Mouse (Mus musculus) hindlimb bud, embryonic 11.5 days (tissue): ENCODE data around the gene Immp2l.

Experiments
- DNase-seq: peaks from one replicate; pipeline ENCODE4 v3.0.0-alpha.2; 2012; ENCODE audit warnings: low read depth, low spot score; ENCODE audit errors: extremely low spot score

Gene Immp2l

DNA sequence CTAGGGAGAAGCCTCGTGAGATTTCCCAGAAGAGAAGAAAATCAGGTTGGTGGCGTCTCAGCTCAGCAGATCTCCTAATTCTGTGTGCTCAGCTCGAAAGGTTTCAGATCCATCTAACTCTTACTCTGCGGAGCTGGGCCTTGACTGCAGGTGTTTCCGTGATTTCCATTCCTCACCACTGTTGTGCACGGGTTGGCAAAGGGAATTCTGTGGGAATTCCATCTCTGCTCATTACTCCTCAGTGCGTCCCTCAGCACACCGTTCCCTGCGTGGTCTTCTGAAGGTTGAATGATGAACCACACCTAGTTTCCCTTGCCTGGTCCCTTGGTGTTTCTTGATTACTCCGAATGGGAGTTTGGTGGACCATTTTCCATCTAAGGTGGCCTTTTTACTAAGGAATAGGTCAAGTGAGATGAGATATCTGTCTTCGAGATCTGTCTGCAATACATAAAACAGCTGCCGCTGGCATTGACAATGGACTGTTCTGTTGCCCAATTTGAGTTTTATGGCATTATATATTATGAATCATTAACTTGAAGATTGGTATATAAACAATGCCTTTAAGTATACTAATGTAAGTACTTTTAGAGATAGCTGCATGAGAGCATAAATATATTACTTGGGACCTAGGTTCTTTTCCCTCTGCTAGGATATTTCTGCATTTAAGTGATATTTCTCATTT lies 23.3 kb downstream of the Immp2l start:
- no peak for DNase-seq

DNA sequence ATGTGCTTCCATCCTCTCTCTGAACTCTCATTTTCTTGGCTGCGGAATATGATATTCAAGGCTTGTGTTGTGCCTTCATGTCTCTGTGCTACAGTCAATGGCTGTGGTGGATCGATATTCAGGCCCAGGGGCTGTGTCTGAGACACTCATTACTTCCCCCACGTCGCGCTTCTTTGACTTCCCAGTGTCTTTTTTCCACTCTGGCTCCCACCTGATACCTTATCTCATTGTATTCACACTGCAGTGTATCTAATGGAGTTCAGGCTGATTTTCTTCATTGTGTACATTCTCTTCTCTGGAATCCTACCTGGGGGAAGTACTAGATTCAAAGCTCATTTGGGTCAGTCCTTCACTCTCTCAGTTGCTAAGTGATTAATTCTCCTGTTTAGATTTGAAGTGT lies 27.1 kb downstream of the Immp2l start:
- no peak for DNase-seq

DNA sequence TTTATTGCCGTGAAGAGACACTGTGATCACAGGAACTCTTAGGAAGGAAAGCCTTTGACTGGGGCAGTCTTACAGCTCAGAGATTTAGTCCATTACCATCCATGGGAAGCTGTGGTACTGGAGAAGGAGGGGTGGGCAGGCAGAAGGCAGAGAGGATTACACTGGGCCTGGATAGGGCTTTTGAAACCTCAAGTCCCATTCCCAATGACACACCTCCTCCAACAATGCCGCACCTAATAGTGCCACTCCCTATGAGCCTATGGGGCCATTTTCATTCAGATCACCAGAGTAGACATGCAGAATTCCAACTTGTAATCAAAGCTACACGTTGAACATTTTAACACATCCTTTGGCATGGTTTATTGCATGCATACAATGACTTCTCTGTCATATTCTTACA lies 29.0 kb downstream of the Immp2l start:
- DNase-seq: no peak

DNA sequence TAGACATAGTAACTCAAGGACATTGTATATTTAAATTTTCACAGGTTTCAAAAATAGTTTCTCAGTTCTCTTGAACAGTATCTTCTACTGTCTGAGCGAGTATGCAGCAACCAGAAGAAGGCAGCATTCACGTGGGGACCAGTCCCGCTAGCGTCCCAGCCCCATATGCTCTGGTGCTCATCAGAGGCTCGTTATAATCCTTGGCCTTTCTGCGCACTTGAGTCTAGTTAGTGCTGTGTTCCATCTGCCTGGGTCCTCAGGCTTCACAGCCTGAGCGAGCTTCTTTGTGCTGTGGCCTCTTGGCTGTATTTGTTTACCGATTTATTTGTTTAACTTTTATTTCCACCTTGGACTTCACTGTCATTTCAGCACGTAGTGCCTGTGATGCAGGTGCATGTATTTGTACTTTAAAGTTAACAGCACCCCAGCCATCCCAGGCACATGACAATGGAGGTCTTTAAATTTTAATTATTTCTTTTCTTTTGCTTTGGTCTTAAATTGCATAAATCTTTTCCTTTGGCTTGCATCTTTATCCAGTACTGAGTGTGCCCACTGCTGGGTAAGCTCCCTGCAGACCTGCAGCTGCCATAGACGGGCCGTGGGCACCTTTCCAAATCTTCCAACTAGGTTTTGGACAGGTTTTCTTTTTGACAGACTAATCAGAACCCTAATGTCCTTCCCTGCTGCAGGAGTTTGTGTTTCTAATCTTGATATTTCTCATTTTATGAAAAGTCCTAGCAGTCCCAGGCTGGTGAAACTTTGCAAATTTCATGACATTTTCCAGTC lies 30.3 kb downstream of the Immp2l start:
- no peak for DNase-seq

DNA sequence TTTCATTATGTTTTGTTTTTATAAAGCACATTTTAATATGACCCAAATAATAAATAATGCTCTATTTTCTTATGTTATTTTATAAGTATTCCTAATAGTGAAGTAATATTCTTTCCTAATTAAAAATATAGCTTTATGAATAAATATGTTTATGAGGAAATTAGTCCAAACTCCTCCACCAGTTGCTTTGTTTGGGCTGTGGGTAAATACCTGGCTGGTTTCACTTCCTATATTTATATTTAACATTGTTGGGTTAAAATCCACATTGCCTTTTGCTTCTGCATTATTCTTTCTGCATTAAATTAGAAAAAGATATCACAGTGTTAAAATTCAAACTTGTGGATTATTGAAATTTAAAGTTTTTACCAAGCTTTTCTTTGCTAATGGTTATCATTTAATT lies 32.1 kb downstream of the Immp2l start:
- DNase-seq: no peak

DNA sequence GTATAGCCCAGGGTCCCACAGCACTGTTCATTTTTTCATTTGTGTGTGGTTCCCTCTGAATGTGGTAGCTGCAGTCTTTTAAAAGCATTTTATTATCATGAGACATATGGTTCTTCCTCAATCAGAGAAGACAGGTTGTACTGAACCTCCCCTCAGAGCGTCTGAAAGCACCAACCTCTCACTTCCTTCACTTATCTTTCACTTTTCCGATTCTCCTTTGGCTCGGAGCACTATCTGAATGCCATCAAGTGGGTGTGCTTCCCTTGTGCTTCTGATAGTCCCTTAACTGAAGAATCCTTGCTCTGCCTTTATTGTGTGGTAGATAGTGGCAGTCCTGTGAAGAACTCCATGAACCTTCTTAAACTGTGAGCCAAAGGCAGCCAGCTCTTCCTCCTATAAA lies 39.4 kb downstream of the Immp2l start:
- no peak for DNase-seq

DNA sequence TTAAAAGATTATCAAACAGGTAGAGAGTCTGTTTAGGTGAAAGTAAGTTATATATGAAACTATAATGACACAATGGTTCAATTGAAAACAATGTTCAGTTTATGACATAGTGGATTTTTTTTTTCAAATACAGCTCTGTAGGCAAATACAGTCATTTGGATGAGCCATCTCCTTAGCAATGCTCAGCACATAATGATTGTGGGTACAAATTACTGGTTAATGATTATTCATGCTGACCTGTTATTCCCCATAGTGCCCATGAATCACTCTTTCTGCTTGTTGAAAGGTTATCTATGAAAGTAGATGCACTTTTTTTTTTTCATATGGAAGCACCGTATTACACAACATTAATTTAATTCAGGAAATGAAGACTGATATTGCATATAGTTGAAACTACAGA lies 58.0 kb downstream of the Immp2l start:
- DNase-seq: no peak

DNA sequence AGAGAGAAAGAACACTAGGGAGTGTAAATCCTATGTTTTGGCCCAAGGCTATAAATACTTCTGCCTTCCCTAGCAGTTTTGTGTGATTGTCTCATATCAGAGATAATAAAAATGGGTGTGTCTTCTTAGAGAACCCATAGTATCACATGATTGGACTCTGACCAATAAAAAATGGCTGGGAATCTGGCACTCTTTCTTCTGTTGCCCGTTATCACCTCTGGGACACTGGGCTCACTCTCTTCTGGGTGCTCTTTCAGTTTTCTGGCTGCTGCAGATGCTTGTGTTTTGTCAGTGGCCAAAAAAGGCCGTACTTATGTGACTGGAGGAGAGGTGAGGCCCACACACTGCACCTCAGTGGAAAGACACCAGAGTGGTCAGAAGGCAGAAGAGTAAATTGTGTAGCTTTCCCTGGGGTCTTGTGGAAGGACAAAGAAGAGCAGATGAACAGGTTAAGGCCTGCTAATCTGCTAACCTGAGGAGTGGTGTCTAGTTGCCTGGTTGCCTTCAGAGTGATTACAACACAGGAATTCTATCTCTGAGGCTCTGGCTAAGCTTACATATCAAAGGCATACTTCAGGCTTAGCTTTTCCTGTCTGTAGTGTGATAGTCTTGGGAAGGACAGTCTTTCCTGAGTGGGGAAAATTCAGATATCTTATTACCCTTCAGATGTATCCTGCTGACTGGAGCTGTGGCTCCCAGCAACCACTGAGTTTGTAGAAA lies 60.6 kb downstream of the Immp2l start:
- no peak for DNase-seq

DNA sequence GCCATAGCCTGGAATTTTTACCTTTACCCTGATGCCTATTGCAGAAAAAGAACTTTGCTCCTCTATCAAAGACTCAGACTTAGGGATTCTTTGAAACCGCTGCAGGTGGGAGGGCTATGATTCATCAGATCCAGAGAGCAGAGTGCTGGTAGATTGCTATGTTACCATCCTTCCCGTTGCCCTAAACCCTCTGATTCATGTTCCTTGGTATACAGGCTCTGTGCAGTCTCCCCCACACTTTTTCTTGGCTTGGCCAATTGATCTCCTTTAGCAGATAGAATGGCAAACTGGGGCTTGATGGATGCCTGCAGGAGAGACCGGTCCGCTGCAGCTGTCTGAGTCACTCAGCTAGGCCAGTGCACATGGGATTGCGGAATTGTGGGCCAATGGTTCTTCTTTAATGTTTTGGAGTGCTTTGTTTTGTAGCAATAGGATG lies 66.1 kb downstream of the Immp2l start:
- no peak for DNase-seq

DNA sequence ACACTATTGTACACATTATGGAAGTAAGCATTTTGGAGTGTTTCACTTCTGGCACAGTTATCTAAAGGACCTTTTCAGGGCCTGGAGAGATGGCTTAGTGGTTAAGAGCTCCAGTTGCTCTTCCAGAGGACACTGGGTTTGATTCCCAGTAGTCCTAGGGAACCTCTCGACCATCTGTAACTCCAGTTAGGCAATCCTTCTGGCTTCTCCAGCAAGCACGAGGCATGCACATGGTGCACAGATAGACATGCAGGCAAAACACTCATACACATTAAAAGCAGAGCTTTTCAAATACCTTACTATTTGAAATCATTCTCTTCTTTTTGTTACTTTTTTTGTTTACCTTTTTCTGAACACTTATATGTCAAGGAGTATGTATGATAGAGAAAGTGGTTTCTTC lies 66.9 kb downstream of the Immp2l start:
- DNase-seq: no peak

DNA sequence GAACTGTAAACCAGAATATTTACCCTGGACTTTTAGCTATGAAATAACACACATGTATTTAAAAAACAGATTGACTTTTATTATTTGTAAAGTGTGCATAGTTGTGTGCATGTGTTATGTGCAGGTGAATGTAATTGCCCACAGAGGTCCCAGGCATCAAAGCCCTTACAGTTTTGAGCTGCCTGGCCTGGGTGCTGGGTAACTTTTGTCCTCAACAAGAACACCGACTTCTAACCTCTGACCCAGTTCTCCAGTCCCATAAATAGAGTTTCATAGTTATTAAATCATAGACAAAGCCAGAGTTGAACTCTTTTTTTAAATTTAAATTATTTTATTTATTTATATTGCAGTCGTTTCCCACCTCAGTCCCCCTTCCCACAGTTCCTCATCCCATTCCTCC lies 67.4 kb downstream of the Immp2l start:
- DNase-seq: no peak

DNA sequence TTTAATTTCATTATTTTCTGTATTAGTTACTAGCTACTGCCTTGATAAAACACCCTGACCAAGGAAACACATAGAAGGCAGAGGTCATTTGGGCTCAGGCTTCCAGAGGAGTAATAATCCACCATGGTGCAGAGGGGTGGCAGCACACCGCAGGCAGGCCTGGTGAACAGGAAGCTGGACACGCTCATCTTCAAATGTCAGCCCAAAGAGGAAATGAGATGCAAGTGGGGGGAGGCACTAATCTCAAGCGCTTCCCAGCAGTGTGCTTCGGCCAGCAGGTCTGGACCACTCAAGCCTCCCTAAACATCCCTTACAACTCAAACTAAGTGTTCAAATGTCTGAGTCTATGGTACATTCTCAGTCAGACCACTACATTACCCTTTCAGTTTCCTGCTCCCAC lies 72.2 kb downstream of the Immp2l start:
- DNase-seq: no peak

DNA sequence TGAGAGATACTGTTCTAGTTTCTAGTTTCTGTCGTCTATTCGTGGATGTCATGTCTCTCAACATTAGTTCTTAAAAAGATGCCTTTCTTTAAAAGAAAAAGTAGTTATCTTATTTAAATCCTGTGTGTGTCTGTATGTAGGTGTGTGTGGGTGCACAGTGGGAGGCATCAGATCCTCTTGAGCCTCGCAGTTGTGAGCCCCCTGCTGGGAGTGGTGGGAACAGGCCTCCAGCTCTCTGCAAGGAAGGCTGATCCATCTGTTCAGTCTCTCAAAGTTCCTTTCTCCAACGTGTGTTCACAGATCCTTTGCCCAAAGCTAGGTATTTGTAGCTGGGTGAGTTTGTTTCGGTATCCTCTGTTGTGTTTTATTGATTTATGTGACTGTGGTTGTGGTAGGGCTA lies 73.5 kb downstream of the Immp2l start:
- no peak for DNase-seq

DNA sequence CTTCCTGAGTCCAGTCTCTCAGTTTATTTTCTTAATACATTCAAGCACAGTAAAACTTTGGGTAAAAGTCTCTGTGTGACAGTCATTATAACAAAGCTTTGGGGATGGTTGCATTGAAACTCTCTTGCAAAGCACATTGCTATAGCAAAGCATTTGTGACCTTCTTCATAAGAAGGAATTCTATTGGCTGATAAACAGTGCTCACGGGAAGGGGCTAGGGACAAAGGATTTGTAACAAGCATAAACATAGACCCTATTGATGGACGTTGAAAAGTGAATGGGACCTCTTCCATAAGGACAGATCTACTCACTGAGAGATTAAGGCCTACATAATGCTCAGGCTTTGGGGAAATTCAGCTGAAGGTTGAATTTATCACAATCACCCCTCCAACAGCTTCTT lies 85.1 kb downstream of the Immp2l start:
- DNase-seq: no peak

DNA sequence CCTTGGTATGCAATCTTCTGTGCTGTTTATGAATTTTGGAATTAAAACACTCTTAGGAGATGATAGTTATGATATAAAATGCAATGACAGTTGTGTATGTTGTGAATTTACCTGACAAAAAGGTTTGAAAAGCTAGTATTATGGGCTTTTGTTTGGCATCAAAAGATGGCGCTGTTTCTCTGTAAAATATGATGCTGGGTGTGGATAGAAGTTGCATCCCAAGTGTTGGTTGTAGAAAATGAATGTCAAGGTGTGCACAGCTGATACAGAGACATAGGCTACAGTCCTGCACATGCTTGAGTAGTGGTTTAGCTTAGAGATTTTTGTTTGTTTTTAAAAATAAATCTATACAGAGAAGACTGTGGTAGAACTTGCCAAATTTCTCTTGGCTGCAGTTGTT lies 87.6 kb downstream of the Immp2l start:
- DNase-seq: no peak

DNA sequence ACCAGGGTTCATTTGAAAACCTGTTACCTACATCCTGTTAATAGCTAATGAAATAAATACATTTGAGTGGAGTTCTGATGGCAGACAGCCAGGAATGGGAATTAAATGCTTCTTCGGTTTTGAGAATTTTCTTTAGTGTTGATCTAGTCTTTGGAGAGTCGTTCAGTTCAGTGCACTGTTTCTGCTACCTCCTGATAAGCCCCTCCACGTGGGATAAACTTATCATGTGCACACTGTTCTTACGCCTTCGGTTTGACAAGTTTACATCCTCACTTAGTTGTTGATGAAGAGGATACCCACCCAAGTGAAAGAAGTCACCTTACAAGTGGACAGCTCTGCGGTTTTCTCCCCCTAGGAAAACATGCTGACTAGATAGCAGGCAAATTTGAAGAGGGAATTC lies 88.2 kb downstream of the Immp2l start:
- no peak for DNase-seq

DNA sequence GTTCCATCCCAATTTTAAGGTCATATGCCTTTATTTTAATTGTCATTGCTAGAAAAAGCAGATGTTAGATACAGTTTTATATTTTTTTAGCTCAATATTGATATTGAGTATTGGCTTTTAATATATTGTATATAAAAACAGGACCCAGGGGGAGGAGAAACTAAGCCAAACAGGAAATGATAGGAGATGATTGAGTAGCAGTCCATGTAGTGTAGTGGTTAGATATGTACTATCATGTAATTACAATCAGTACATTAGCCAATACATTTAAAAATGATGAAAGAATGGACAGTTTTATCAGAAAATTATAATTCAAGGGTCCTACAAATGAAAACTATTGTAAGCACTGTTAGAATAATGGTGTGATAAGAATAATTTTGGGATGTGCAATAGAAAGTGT lies 94.5 kb downstream of the Immp2l start:
- DNase-seq: no peak

DNA sequence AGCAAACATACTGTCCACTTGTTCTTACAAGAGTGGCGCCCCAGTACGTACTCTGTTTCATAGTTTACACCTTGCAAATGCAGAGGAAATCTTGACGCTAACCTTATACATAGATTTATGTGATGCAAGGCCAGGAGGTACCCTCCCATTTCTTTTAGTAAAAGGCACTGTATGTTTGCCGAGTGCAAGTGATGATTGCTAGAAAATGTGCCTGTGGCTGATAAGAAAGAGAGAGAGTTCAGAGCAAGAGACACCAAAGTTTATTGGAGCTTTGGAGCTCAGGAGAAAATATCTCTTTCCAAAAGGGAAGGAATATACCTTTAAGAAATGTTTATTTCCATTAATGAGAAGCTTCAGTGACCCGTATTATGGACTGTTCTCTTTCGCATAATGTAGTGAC lies 95.8 kb downstream of the Immp2l start:
- no peak for DNase-seq

DNA sequence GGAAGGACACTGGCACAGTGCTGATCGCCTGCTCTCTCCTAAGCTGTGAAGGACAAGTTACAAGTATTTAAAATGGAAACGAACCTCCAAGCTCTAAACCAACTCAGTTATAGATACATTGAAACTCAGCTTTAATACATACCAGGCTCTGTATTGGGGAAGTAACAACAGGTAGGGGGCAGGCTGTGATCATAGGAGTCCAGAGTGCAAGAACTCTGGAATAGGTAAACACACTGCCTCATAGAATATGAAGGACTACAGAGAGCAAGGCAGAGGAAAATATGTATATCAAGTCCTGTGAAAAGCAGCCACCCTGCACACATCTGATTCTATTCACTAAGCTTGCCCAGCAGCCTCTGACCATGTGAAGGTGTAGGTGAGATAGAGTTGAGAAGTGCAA lies 99.3 kb downstream of the Immp2l start:
- no peak for DNase-seq

DNA sequence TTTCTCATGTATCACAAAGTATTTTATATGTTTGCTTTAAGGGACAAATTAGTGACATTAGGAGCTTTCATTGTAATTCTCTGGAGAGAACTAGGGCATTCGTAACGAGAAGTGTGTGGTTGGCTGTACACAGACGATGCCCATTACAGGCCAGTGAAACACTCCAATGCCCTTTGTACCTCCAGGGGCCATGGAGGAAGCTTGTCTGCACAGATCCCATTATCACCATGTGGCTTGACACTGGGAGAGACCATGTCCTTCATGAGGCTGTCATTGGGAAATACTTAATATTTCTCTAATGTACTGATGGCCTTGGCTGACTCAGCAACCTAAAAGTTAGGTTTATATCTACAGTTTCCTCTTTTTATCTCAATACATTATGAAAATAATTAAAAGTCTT lies 111.0 kb downstream of the Immp2l start:
- DNase-seq: no peak

DNA sequence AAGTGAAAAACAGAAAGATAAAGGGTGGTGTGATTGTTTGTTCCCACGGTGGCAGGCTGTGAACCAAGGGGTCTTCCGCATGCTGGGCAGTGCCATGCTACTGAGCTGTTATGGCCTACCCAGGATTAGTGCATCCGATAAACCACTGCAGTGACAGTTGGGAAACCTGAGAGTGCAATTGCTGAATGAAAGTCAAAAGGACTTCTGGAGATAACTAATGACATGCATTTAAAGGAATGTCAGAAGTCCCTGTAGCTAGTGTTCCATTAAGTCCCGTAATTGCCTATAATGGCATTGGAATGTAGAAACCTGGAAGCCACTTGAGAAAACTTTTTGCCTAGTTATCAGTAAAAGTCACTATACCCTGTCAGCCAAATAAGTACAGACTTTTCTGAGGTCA lies 135.7 kb downstream of the Immp2l start:
- no peak for DNase-seq

DNA sequence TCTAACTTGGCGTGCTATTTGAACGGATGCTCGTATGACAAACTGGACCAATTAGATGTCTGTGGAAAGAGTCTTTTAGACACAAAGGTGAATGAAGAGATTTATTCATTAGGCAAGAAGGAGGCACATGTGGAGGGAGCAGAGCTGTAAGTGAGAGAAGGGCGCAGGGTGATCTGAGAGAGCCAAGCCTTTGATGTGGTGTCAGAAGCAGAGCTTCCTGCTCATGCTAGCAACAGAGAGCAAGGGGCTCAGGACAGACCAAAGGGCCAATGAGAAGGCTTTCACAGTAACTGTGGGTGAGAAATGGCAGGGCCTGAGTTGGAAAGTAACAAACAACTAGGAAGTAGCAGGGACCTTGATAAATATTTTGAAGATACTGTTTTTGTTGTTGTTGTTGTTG lies 143.9 kb downstream of the Immp2l start:
- DNase-seq: no peak
